ENCODE assay signal across 8 mouse cellular contexts in genomic region chr1:54439080-54439476, GRCm38 (mm10). TPM values are rescaled to one million over a fixed set of nuclear protein-coding genes. Genes with fewer than 3 reads are reported as not detected.
DNase-seq lines count a peak whose midpoint lies in the region; ATAC-seq and TF ChIP-seq lines count a peak whose summit lies in the region.

No protein-coding gene starts in this region.

- no peak overlapping the region for H3K27ac ChIP-seq in liver, adult 2 months (replicated peaks; ENCODE audit: insufficient read depth, low read depth, low read length)
- no peak overlapping the region for H3K27ac ChIP-seq in embryonic facial prominence, embryonic 13.5 days
- H3K27ac ChIP-seq in intestine, embryonic 15.5 days = no peak overlapping the region
- H3K27ac ChIP-seq in neural tube, embryonic 12.5 days = no peak overlapping the region

- H3K4me2 ChIP-seq in embryonic facial prominence, embryonic 13.5 days = peak overlapping the region; percentile 72
- peak overlapping the region; percentile 70 for H3K4me2 ChIP-seq in intestine, embryonic 15.5 days (replicated peaks)
- H3K4me2 ChIP-seq in neural tube, embryonic 12.5 days (replicated peaks) = peak overlapping the region; percentile 82

- no peak overlapping the region for H3K9ac ChIP-seq in liver, adult 2 months (ENCODE audit: low read depth, low read length)
- peak overlapping the region; percentile 91 for H3K9ac ChIP-seq in embryonic facial prominence, embryonic 13.5 days
- peak overlapping the region; percentile 73 for H3K9ac ChIP-seq in intestine, embryonic 15.5 days
- H3K9ac ChIP-seq in neural tube, embryonic 12.5 days = peak overlapping the region; percentile 78

- no peaks in the 10 kb centered on the region for H3K9me3 ChIP-seq in embryonic facial prominence, embryonic 13.5 days
- no peaks in the 10 kb centered on the region for H3K9me3 ChIP-seq in intestine, embryonic 15.5 days
- H3K9me3 ChIP-seq in neural tube, embryonic 12.5 days = no peaks in the 10 kb centered on the region

- TF ChIP-seq CTCF in liver, adult 2 months (IDR thresholded peaks at IDR 0.05; ENCODE audit: low read depth, low read length) = no peak

- H3K27me3 ChIP-seq in liver, adult 2 months (ENCODE audit: control insufficient read depth, insufficient read depth, low read length) = no peaks in the 10 kb centered on the region
- peaks cover 3% of the 10 kb centered on the region; the same call in 1 of the 2 replicates for H3K27me3 ChIP-seq in embryonic facial prominence, embryonic 13.5 days
- H3K27me3 ChIP-seq in intestine, embryonic 15.5 days (replicated peaks) = no peaks in the 10 kb centered on the region
- H3K27me3 ChIP-seq in neural tube, embryonic 12.5 days (replicated peaks) = no peaks in the 10 kb centered on the region

- no peak for TF ChIP-seq POLR2A in liver, adult 2 months (IDR thresholded peaks at IDR 0.05; ENCODE audit: extremely low read depth, insufficient read depth, low read length)

- no peaks in the 10 kb centered on the region; the same call in 1 of the 2 replicates for H3K4me1 ChIP-seq in liver, adult 2 months (ENCODE audit: control insufficient read depth, insufficient read depth, low read length)
- H3K4me1 ChIP-seq in embryonic facial prominence, embryonic 13.5 days = peaks cover 17% of the 10 kb centered on the region
- H3K4me1 ChIP-seq in intestine, embryonic 15.5 days (replicated peaks) = no peaks in the 10 kb centered on the region
- peaks cover 6% of the 10 kb centered on the region for H3K4me1 ChIP-seq in neural tube, embryonic 12.5 days

- H3K4me3 ChIP-seq in liver, adult 2 months (ENCODE audit: insufficient read depth, low read depth, low read length) = peak overlapping the region; percentile 83
- H3K4me3 ChIP-seq in embryonic facial prominence, embryonic 13.5 days = peak overlapping the region; percentile 73
- peak overlapping the region; percentile 70 for H3K4me3 ChIP-seq in intestine, embryonic 15.5 days (replicated peaks)
- peak overlapping the region; percentile 75 for H3K4me3 ChIP-seq in neural tube, embryonic 12.5 days

- ATAC-seq in embryonic facial prominence, embryonic 13.5 days (ENCODE audit: insufficient number of reproducible peaks, insufficient read depth, low FRiP score, low TSS enrichment, low read depth) = no peak
- peak; percentile 44; the same call in 1 of the 2 replicates for ATAC-seq in intestine, embryonic 15.5 days
- ATAC-seq in neural tube, embryonic 12.5 days (ENCODE audit: low FRiP score, low read depth) = peak; percentile 31; the same call in 1 of the 2 replicates
- ATAC-seq in megakaryocyte progenitor cell, adult 5-6 weeks (replicated peaks; ENCODE audit: poor library complexity) = no peak

- no peak for DNase-seq in liver, adult 2 months (ENCODE audit: extremely low read depth, low read depth, low spot score)
- DNase-seq in liver = no peak
- DNase-seq in testis, postnatal 14 days (ENCODE audit: low spot score) = no peak
- DNase-seq in lung, postnatal 14 days = no peak

- 59% methylated on average over 3 of the region's 3 CpGs for WGBS in liver, adult 2 months
- WGBS in embryonic facial prominence, embryonic 13.5 days = 52% methylated on average over 3 of the region's 3 CpGs
- 52% methylated on average over 3 of the region's 3 CpGs for WGBS in intestine, embryonic 15.5 days
- 52% methylated on average over 3 of the region's 3 CpGs for WGBS in neural tube, embryonic 12.5 days

- no peaks in the 10 kb centered on the region for H3K79me2 ChIP-seq in liver, adult 2 months (ENCODE audit: control insufficient read depth, insufficient read depth, low read length)

- H3K36me3 ChIP-seq in liver, adult 2 months (ENCODE audit: control insufficient read depth, insufficient read depth, low read length) = 0 out of 2 replicates have a peak, but pooled peaks cover 2% of the 10 kb centered on the region
- peaks cover 8% of the 10 kb centered on the region; the same call in 1 of the 2 replicates for H3K36me3 ChIP-seq in embryonic facial prominence, embryonic 13.5 days
- H3K36me3 ChIP-seq in intestine, embryonic 15.5 days = no peaks in the 10 kb centered on the region
- peaks cover 3% of the 10 kb centered on the region; the same call in 1 of the 2 replicates for H3K36me3 ChIP-seq in neural tube, embryonic 12.5 days

RNA-seq across cellular contexts. Expression of gene Gtf3c3, which starts 0.3 kb away (rescaled TPM):
- total RNA-seq in liver, adult 2 months (2014; rRNA removed) = 15.4 and 19.5 TPM in 2 replicates
- 2.5 and 2.7 TPM in 2 replicates for polyA plus RNA-seq in liver, adult 2 months (2012; rRNA removed)
- 26.3 and 26.5 TPM in 2 replicates for polyA plus RNA-seq in embryonic facial prominence, embryonic 13.5 days (2015; fragmentation: Nextera tagmentation; extraction: Ambion mirVana)
- polyA plus RNA-seq in intestine, embryonic 15.5 days (2015; fragmentation: Nextera tagmentation; extraction: Ambion mirVana) = 17.5 and 20.8 TPM in 2 replicates
- 24.8 and 27.7 TPM in 2 replicates for polyA plus RNA-seq in neural tube, embryonic 12.5 days (2016; fragmentation: Nextera tagmentation; extraction: Ambion mirVana)
- total RNA-seq in megakaryocyte progenitor cell, adult 5-6 weeks (2015) = 19.5 and 20.3 TPM in 2 replicates
- total RNA-seq in megakaryocyte progenitor cell, adult 5-6 weeks (2017) = 19.4 and 23.3 TPM in 2 replicates

Comparison
In these comparisons a context has a peak if more than half of its experiments do, and no peak if none do; other contexts are left out.
1. ATAC-seq: peak in intestine, embryonic 15.5 days (single experiment) and neural tube, embryonic 12.5 days (single experiment); none in embryonic facial prominence, embryonic 13.5 days (single experiment) and megakaryocyte progenitor cell, adult 5-6 weeks (single experiment).
2. Peak in every context shown above with its lines, with median percentiles within 50 percentile points of each other: H3K4me3 ChIP-seq and H3K4me2 ChIP-seq.